In the genomic region with DNA sequence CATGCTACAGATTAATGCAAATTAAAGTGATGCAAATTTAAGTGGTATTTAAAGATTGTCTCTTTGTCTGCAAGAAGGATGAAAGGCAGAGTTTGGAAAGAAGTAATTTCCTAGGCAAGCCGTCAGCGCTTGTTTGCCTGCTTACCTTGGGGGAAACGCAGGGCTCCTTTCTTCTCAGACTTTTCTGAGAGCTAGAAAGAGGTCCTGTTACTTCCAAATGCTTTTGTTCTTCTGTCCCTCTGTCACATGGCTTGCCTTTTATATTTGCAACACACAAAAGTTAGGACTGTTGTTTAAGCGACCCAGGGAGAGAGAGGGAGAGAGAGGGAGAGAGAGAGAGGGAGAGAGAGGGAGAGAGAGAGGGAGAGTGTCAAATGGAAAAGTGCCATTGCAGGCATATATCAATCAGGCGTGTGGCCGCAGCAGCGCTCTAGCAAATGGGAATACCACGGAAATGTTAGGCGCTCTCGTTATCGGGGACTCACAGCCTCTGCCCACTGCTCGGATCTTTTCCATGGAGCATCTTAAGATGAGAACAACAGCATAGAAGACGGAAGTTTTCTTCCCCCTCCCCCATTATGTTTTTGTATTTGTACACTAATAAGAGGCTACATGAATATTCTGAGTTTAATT, we compare ENCODE assay signal across 8 mouse cellular contexts. TPM values are rescaled to one million over a fixed set of nuclear protein-coding genes. Genes with fewer than 3 reads are reported as not detected.
A peak's percentile ranks its signal among the peaks of the same experiment; 100 is the strongest.
DNase-seq lines count a peak whose midpoint lies in the region; ATAC-seq and TF ChIP-seq lines count a peak whose summit lies in the region.

A gene (minus strand): TSS at position 534 of the 633 bp plus-strand sequence.

- no peaks in the 10 kb centered on the region for H3K36me3 ChIP-seq in intestine, embryonic 16.5 days (ENCODE audit: control insufficient read depth, insufficient read depth, low read length)
- H3K36me3 ChIP-seq in stomach, embryonic 15.5 days, result no peaks in the 10 kb centered on the region

- peak within 1 kb of the TSS; percentile 10 for H3K4me2 ChIP-seq in intestine, embryonic 16.5 days (ENCODE audit: low read depth, low read length)
- peak within 1 kb of the TSS; percentile 41 for H3K4me2 ChIP-seq in stomach, embryonic 15.5 days

- 32% methylated on average over 13 of the region's 13 CpGs for WGBS in lung, adult 2 months
- WGBS in intestine, embryonic 16.5 days, result 14% methylated on average over 13 of the region's 13 CpGs
- WGBS in stomach, embryonic 15.5 days, result 18% methylated on average over 13 of the region's 13 CpGs

- no peaks in the 10 kb centered on the region for H3K9me3 ChIP-seq in intestine, embryonic 16.5 days (ENCODE audit: control insufficient read depth, low read length)
- H3K9me3 ChIP-seq in stomach, embryonic 15.5 days, result no peaks in the 10 kb centered on the region

- no peaks in the 10 kb centered on the region; the same call in 1 of the 2 replicates for H3K4me1 ChIP-seq in lung, adult 2 months (ENCODE audit: control insufficient read depth, insufficient read depth, low read length)
- no peaks in the 10 kb centered on the region for H3K4me1 ChIP-seq in intestine, embryonic 16.5 days (ENCODE audit: control insufficient read depth, insufficient read depth, low read length)
- H3K4me1 ChIP-seq in stomach, embryonic 15.5 days, result no peaks in the 10 kb centered on the region

- no peak for TF ChIP-seq POLR2A in lung, adult 2 months (IDR thresholded peaks at IDR 0.05; ENCODE audit: borderline replicate concordance, extremely low read depth, low read depth, low read length)

- no peaks in the 10 kb centered on the region for H3K27me3 ChIP-seq in intestine, embryonic 16.5 days (replicated peaks; ENCODE audit: control insufficient read depth, insufficient read depth, low read length)
- H3K27me3 ChIP-seq in stomach, embryonic 15.5 days (replicated peaks), result no peaks in the 10 kb centered on the region

- H3K4me3 ChIP-seq in lung, adult 2 months (replicated peaks; ENCODE audit: extremely low read depth, low read depth, low read length), result peak within 1 kb of the TSS; percentile 28
- no peak within 1 kb of the TSS for H3K4me3 ChIP-seq in intestine, embryonic 16.5 days (ENCODE audit: low read length)
- H3K4me3 ChIP-seq in stomach, embryonic 15.5 days (replicated peaks), result peak within 1 kb of the TSS; percentile 14; the same call in 1 of the 2 replicates

- no peak for TF ChIP-seq CTCF in lung, adult 2 months (IDR thresholded peaks at IDR 0.05; ENCODE audit: insufficient read depth, low read length)

- no peak within 1 kb of the TSS for H3K9ac ChIP-seq in intestine, embryonic 16.5 days (ENCODE audit: low read depth, low read length)
- no peak within 1 kb of the TSS for H3K9ac ChIP-seq in stomach, embryonic 15.5 days

- no peak within 1 kb of the TSS for H3K27ac ChIP-seq in intestine, embryonic 16.5 days (ENCODE audit: low read length)
- no peak within 1 kb of the TSS for H3K27ac ChIP-seq in stomach, embryonic 15.5 days

- DNase-seq in cerebellum, adult 18-20 months, result peak; percentile 26 to 42
- DNase-seq in lung, adult 2 months, result no peak
- no peak for DNase-seq in lung, postnatal 10 days
- no peak for DNase-seq in adrenal gland, postnatal 10 days

- no peak for ATAC-seq in cerebellum, adult (ENCODE audit: insufficient number of reproducible peaks, low FRiP score, low TSS enrichment)
- no peak for ATAC-seq in intestine, embryonic 16.5 days
- no peak for ATAC-seq in stomach, embryonic 15.5 days (ENCODE audit: insufficient read depth, low FRiP score, low read depth)
- ATAC-seq in megakaryocyte, adult 5-6 weeks (ENCODE audit: poor library complexity, severe bottlenecking), result no peak

RNA-seq across cellular contexts. Expression of the gene that starts here (rescaled TPM):
- polyA plus RNA-seq in lung, adult 2 months (2012; rRNA removed), result 0.14 and 0.20 TPM in 2 replicates
- polyA plus RNA-seq in intestine, embryonic 16.5 days (2015; fragmentation: Nextera tagmentation; extraction: Ambion mirVana), result 0.09 TPM in 1 of 2 replicates, not detected in the other
- polyA plus RNA-seq in stomach, embryonic 15.5 days (2015; fragmentation: Nextera tagmentation; extraction: Ambion mirVana), result 0.45 and 0.68 TPM in 2 replicates
- under 1 TPM; 0.15 to 0.30 TPM for total RNA-seq in adrenal gland, postnatal 10 days (2021)
- total RNA-seq in megakaryocyte, adult 5-6 weeks (2015), result not detected in 2 replicates
- not detected in 2 replicates for total RNA-seq in megakaryocyte, adult 5-6 weeks (2017)

Comparison
In these comparisons a context has a peak if more than half of its experiments do, and no peak if none do; other contexts are left out.
1. DNase-seq: peak in cerebellum, adult 18-20 months (2 of 2); none in lung, adult 2 months (single experiment), lung, postnatal 10 days (single experiment) and adrenal gland, postnatal 10 days (single experiment).